Mouse (Mus musculus) layer of hippocampus, adult 9-11 months (tissue): Measurements from ENCODE around the gene Ifit1.

Experiments used
- DNase-seq: peaks from one replicate; pipeline ENCODE4 v3.0.0; 2022

The Ifit1 gene

GRCm38 (mm10) chr19:34656511-34657298, 16.0 kb downstream of the Ifit1 start:
- DNase-seq: no peak

- DNase-seq: peak; percentile 53
Measured at GRCm38 (mm10) chr19:34662067-34662507, 21.4 kb downstream of the Ifit1 start.

GRCm38 (mm10) chr19:34662740-34663139, 22.1 kb downstream of the Ifit1 start:
- no peak for DNase-seq

GRCm38 (mm10) chr19:34666127-34666526, 25.5 kb downstream of the Ifit1 start:
- DNase-seq: peak; percentile 44

- no peak for DNase-seq
Measured at GRCm38 (mm10) chr19:34673476-34673875, 32.8 kb downstream of the Ifit1 start.

GRCm38 (mm10) chr19:34678428-34678827, 37.8 kb downstream of the Ifit1 start:
- DNase-seq: no peak

GRCm38 (mm10) chr19:34684857-34685256, 44.2 kb downstream of the Ifit1 start:
- DNase-seq: peak; percentile 25

- DNase-seq: no peak
Measured at GRCm38 (mm10) chr19:34685530-34685929, 44.9 kb downstream of the Ifit1 start.

GRCm38 (mm10) chr19:34691402-34691801, 50.7 kb downstream of the Ifit1 start:
- DNase-seq: no peak

GRCm38 (mm10) chr19:34696352-34696986, 55.8 kb downstream of the Ifit1 start:
- DNase-seq: no peak

- no peak for DNase-seq
Measured at GRCm38 (mm10) chr19:34697461-34697860, 56.8 kb downstream of the Ifit1 start.

GRCm38 (mm10) chr19:34698432-34698831, 57.8 kb downstream of the Ifit1 start:
- no peak for DNase-seq

- DNase-seq: no peak
Measured at GRCm38 (mm10) chr19:34698852-34699251, 58.2 kb downstream of the Ifit1 start.

- no peak for DNase-seq
Measured at GRCm38 (mm10) chr19:34699300-34699699, 58.6 kb downstream of the Ifit1 start.
